9 mouse cellular contexts compared by ENCODE assay signal in genomic region chr5:134186961-134187731, GRCm38 (mm10). TPM values are rescaled to one million over a fixed set of nuclear protein-coding genes. Genes with fewer than 3 reads are reported as not detected.
DNase-seq lines count a peak whose midpoint lies in the region; ATAC-seq lines count a peak whose summit lies in the region.
"Had no signal": no experiment of that assay in that cellular context is flagged by ENCODE, and none has a peak within 500 bp of the region (broad histone marks: within the 10 kb centered on the region; RNA-seq: fewer than 3 reads in every experiment).

No protein-coding gene starts in this region.

- no peaks in the 10 kb centered on the region for H3K36me3 ChIP-seq in neural tube, embryonic 11.5 days (ENCODE audit: control insufficient read depth, insufficient read depth, low read length)
- H3K36me3 ChIP-seq: lung, embryonic 15.5 days had no signal

- ATAC-seq in neural tube, embryonic 11.5 days (ENCODE audit: insufficient read depth, low FRiP score, low TSS enrichment) = no peak

- DNase-seq in heart, postnatal 14 days = peak; percentile 41 to 65
- no peak for DNase-seq in heart, adult 8-10 months (ENCODE audit: low spot score)
- DNase-seq in A20 (ENCODE audit: low read depth, low spot score) (peak; percentile 87), NIH3T3 (ENCODE audit: low read depth) (peak; percentile 76)
- DNase-seq in embryo, embryonic 10.5 days (ENCODE audit: low spot score) = peak; percentile 71
- DNase-seq in left cerebral cortex, postnatal 4 days = peak; percentile 48
- peak; percentile 56 for DNase-seq in neural tube, embryonic 11.5 days (ENCODE audit: low spot score)
- DNase-seq in thymus, postnatal 14 days = peak; percentile 74

- WGBS in neural tube, embryonic 11.5 days = 76% methylated on average over 4 of the region's 4 CpGs

- no peak overlapping the region for H3K27ac ChIP-seq in neural tube, embryonic 11.5 days (ENCODE audit: low read depth, low read length)
- H3K27ac ChIP-seq: lung, embryonic 15.5 days had no signal

- H3K9ac ChIP-seq in neural tube, embryonic 11.5 days (ENCODE audit: low read length) = no peak overlapping the region
- H3K9ac ChIP-seq: lung, embryonic 15.5 days had no signal

- peaks cover 11% of the 10 kb centered on the region for H3K4me1 ChIP-seq in neural tube, embryonic 11.5 days (ENCODE audit: control insufficient read depth, insufficient read depth, low read length)

- H3K4me2 ChIP-seq in neural tube, embryonic 11.5 days (ENCODE audit: low read depth) = no peak overlapping the region
- H3K4me2 ChIP-seq: lung, embryonic 15.5 days had no signal

- no peaks in the 10 kb centered on the region for H3K27me3 ChIP-seq in neural tube, embryonic 11.5 days (ENCODE audit: control insufficient read depth, insufficient read depth, low read length)
- H3K27me3 ChIP-seq: lung, embryonic 15.5 days had no signal

- no peak overlapping the region for H3K4me3 ChIP-seq in neural tube, embryonic 11.5 days (ENCODE audit: low read depth, low read length)
- H3K4me3 ChIP-seq: lung, embryonic 15.5 days had no signal

- no peaks in the 10 kb centered on the region for H3K9me3 ChIP-seq in neural tube, embryonic 11.5 days (ENCODE audit: control insufficient read depth, low read length)
- H3K9me3 ChIP-seq: lung, embryonic 15.5 days had no signal

- intact Hi-C loops in heart, postnatal 14 days (cut with DNase I) = loop anchor here (5.0 kb wide), 1 partner anchor 50 kb away; no protein-coding TSS in a partner anchor
- intact Hi-C loops in left cerebral cortex, postnatal 4 days (cut with DNase I) = no loop called here

RNA-seq across cellular contexts. Expression of gene Gtf2ird2, which starts 3.3 kb away (rescaled TPM):
- 1 to 10 TPM; 6.6 to 8.6 TPM for total RNA-seq in heart, postnatal 14 days (2021)
- 1 to 10 TPM; 4.8 to 7.8 (median 5.8) TPM for total RNA-seq in heart, adult 8-10 months (2022)
- 10 to 100 TPM; 16.5 to 19.4 TPM for total RNA-seq in left cerebral cortex, postnatal 4 days (2021)
- polyA plus RNA-seq in neural tube, embryonic 11.5 days (2014; fragmentation: Nextera tagmentation; extraction: Ambion mirVana) = 6.9 and 8.6 TPM in 2 replicates

RNA-seq across cellular contexts. Expression of gene Rcc1l, which starts 10.6 kb away (rescaled TPM):
- 10 to 100 TPM; 25.3 to 25.8 TPM for total RNA-seq in heart, postnatal 14 days (2021)
- total RNA-seq in heart, adult 8-10 months (2022) = 10 to 100 TPM; 32.2 to 40.2 (median 33.8) TPM
- total RNA-seq in left cerebral cortex, postnatal 4 days (2021) = 10 to 100 TPM; 21.2 to 23.2 TPM
- 23.6 and 25.4 TPM in 2 replicates for polyA plus RNA-seq in neural tube, embryonic 11.5 days (2014; fragmentation: Nextera tagmentation; extraction: Ambion mirVana)

RNA-seq across cellular contexts. Expression of gene Ncf1, which starts 42.3 kb away (rescaled TPM):
- 1 to 10 TPM; 6.0 to 7.1 TPM for total RNA-seq in heart, postnatal 14 days (2021)
- 10 to 100 TPM in 1 of 4 experiments, 1 to 10 TPM in 3; 2.8 to 10.1 (median 3.9) TPM for total RNA-seq in heart, adult 8-10 months (2022)
- total RNA-seq in left cerebral cortex, postnatal 4 days (2021) = 1 to 10 TPM; 2.5 to 3.7 TPM
- 2.5 and 3.1 TPM in 2 replicates for polyA plus RNA-seq in neural tube, embryonic 11.5 days (2014; fragmentation: Nextera tagmentation; extraction: Ambion mirVana)
